Mouse (Mus musculus) midbrain, postnatal 0 days (tissue): ENCODE data around the gene N4bp1. TPM values are rescaled to one million over a fixed set of nuclear protein-coding genes. Genes with fewer than 3 reads are reported as not detected.

Experiments
- ATAC-seq: fragments of 200-750 bp; cut with Nextera tagmentation; 2 replicates; pipeline ENCODE4 v1.8.0; 2017; ENCODE audit warnings: moderate number of reproducible peaks, mild to moderate bottlenecking, moderate TSS enrichment, moderate library complexity; ENCODE audit not compliant: low FRiP score
- DNase-seq: peaks from one replicate; pipeline ENCODE4 v3.0.0-alpha.2; 2015; ENCODE audit warnings: low spot score
- H3K27ac ChIP-seq: fragments of 300-500 bp; sonication (generic); 2 replicates; pipeline ENCODE4 v1.5.1; 2014; ENCODE audit warnings: low read depth, mild to moderate bottlenecking, low read length, mixed read lengths
- H3K27me3 ChIP-seq: fragments of 300-500 bp; sonication (generic); 2 replicates; pipeline ENCODE4 v1.6.1; 2014; ENCODE audit warnings: low read length, control low read depth, mixed read lengths; ENCODE audit not compliant: insufficient read depth
- H3K36me3 ChIP-seq: fragments of 300-500 bp; sonication (generic); 2 replicates; pipeline ENCODE4 v1.6.1; 2014; ENCODE audit warnings: low read length, control low read depth, mixed read lengths; ENCODE audit not compliant: insufficient read depth
- H3K4me1 ChIP-seq: fragments of 300-500 bp; sonication (generic); 2 replicates; pipeline ENCODE4 v1.6.1; 2014; ENCODE audit warnings: mild to moderate bottlenecking, control low read depth, antibody characterized with exemption, low read length, mixed read lengths; ENCODE audit not compliant: insufficient read depth
- H3K4me2 ChIP-seq: fragments of 300-500 bp; sonication (generic); 2 replicates; pipeline ENCODE4 v1.6.1; 2014; ENCODE audit warnings: low read depth, mild to moderate bottlenecking, low read length, mixed read lengths; ENCODE audit not compliant: poor library complexity, severe bottlenecking
- H3K4me3 ChIP-seq: fragments of 300-500 bp; sonication (generic); 2 replicates; pipeline ENCODE4 v1.5.1; 2014; ENCODE audit warnings: low read depth, mild to moderate bottlenecking, low read length, moderate library complexity
- H3K9ac ChIP-seq: fragments of 300-500 bp; sonication (generic); replicated peaks from 2 replicates; pipeline ENCODE4 v1.6.1; 2014; ENCODE audit warnings: mild to moderate bottlenecking, low read length, moderate library complexity, mixed read lengths; ENCODE audit not compliant: poor library complexity, severe bottlenecking
- H3K9me3 ChIP-seq: fragments of 300-500 bp; sonication (generic); 2 replicates; pipeline ENCODE4 v1.6.1; 2016; ENCODE audit warnings: low read length, control low read depth
- CTCF ChIP-seq: IDR thresholded peaks from 2 replicates; pipeline ENCODE4 v1.5.1; 2016; ENCODE audit warnings: antibody characterized with exemption, mild to moderate bottlenecking
- WGBS: fragments of 180-500 bp; shearing (Covaris S2); extraction: QIAGEN DNeasy Blood & Tissue Kit; methylation state at CpG from one replicate; pipeline ENCODE4 v1.1.7; 2014; 5-methylcytosine and 5-hydroxymethylcytosine counted together
- polyA plus RNA-seq: library from polyadenylated mRNA; unstranded; fragments of >200 nt; fragmentation: Nextera tagmentation; extraction: Ambion mirVana; gene quantifications from 2 replicates; pipeline ENCODE4 v1.2.1, GENCODE M21; 2015
- total RNA-seq: library from RNA; depleted of rRNA; stranded (reverse); fragments of >200 nt; gene quantifications from 2 replicates; pipeline ENCODE4 v1.2.3, GENCODE M21; 2014

N4bp1 gene
- total and polyA plus RNA-seq, 2 experiments from 2014 or later, result 5.8 to 16.0 TPM

- DNase-seq (no peak), ATAC-seq (no peak)
Measured at GRCm38 (mm10) chr8:86872097-86872815, 12.8 kb downstream of the N4bp1 start.

GRCm38 (mm10) chr8:86871421-86871820, 13.6 kb downstream of the N4bp1 start:
- Histone ChIP-seq H3K4me3 (no peak overlapping the region), H3K27ac (no peak overlapping the region), H3K9ac (no peak overlapping the region), H3K4me1 (peaks cover 5% of the 10 kb centered on the region; the same call in 1 of the 2 replicates), H3K4me2 (no peak overlapping the region), H3K27me3 (no peaks in the 10 kb centered on the region), H3K9me3 (no peaks in the 10 kb centered on the region), H3K36me3 (no peaks in the 10 kb centered on the region)
- no peak for ATAC-seq
- 94% methylated on average over 2 of the region's 2 CpGs for WGBS
- TF ChIP-seq CTCF, result no peak
- no peak for DNase-seq

More at GRCm38 (mm10) chr8:86872097-86872815, 12.8 kb downstream of the N4bp1 start:
- WGBS, result 93% methylated on average over 11 of the region's 11 CpGs
- peaks cover 5% of the 10 kb centered on the region; the same call in 1 of the 2 replicates for H3K4me1 ChIP-seq
- H3K4me3 ChIP-seq, result no peak overlapping the region
- H3K9me3 ChIP-seq, result no peaks in the 10 kb centered on the region
- H3K9ac ChIP-seq, result no peak overlapping the region
- H3K27ac ChIP-seq, result no peak overlapping the region
- TF ChIP-seq CTCF, result no peak
- H3K27me3 ChIP-seq, result no peaks in the 10 kb centered on the region
- no peak overlapping the region for H3K4me2 ChIP-seq
- no peaks in the 10 kb centered on the region for H3K36me3 ChIP-seq

- Histone ChIP-seq H3K4me1 (peaks cover 5% of the 10 kb centered on the region; the same call in 1 of the 2 replicates), H3K9me3 (no peaks in the 10 kb centered on the region), H3K4me3 (no peak overlapping the region), H3K27me3 (no peaks in the 10 kb centered on the region), H3K27ac (no peak overlapping the region), H3K4me2 (no peak overlapping the region), H3K9ac (no peak overlapping the region), H3K36me3 (no peaks in the 10 kb centered on the region)
- no peak for TF ChIP-seq CTCF
- DNase-seq, result no peak
- 84% methylated on average over 2 of the region's 2 CpGs for WGBS
- no peak for ATAC-seq
Measured at GRCm38 (mm10) chr8:86870771-86871170, 14.3 kb downstream of the N4bp1 start.

- DNase-seq (no peak), ATAC-seq (no peak)
- Histone ChIP-seq H3K4me2 (no peak overlapping the region), H3K27me3 (no peaks in the 10 kb centered on the region), H3K4me1 (peaks cover 5% of the 10 kb centered on the region; the same call in 1 of the 2 replicates), H3K9ac (no peak overlapping the region), H3K27ac (no peak overlapping the region), H3K36me3 (no peaks in the 10 kb centered on the region), H3K9me3 (no peaks in the 10 kb centered on the region), H3K4me3 (no peak overlapping the region)
- TF ChIP-seq CTCF, result no peak
- 94% methylated on average over 3 of the region's 3 CpGs for WGBS
Measured at GRCm38 (mm10) chr8:86868041-86868440, 17.0 kb downstream of the N4bp1 start.

- H3K9ac ChIP-seq, result no peak overlapping the region
- 0 out of 2 replicates have a peak, but pooled peaks cover 6% of the 10 kb centered on the region for H3K36me3 ChIP-seq
- WGBS, result 86% methylated on average over 4 of the region's 4 CpGs
- H3K4me1 ChIP-seq, result no peaks in the 10 kb centered on the region
- TF ChIP-seq CTCF, result no peak
- ATAC-seq, result no peak
- H3K9me3 ChIP-seq, result no peaks in the 10 kb centered on the region
- H3K4me3 ChIP-seq, result no peak overlapping the region
- DNase-seq, result no peak
- no peaks in the 10 kb centered on the region for H3K27me3 ChIP-seq
- no peak overlapping the region for H3K27ac ChIP-seq
- no peak overlapping the region for H3K4me2 ChIP-seq
Measured at GRCm38 (mm10) chr8:86864764-86865163, 20.3 kb downstream of the N4bp1 start.

GRCm38 (mm10) chr8:86862837-86863236, 22.2 kb downstream of the N4bp1 start:
- 87% methylated on average over 4 of the region's 4 CpGs for WGBS
- Histone ChIP-seq H3K4me2 (no peak overlapping the region), H3K9ac (no peak overlapping the region), H3K4me3 (no peak overlapping the region), H3K27ac (no peak overlapping the region), H3K27me3 (no peaks in the 10 kb centered on the region), H3K4me1 (no peaks in the 10 kb centered on the region), H3K9me3 (no peaks in the 10 kb centered on the region), H3K36me3 (0 out of 2 replicates have a peak, but pooled peaks cover 6% of the 10 kb centered on the region)
- TF ChIP-seq CTCF, result no peak
- DNase-seq, result no peak
- no peak for ATAC-seq
